Mouse (Mus musculus): Measurements from ENCODE around the gene Bank1. TPM values are rescaled to one million over a fixed set of nuclear protein-coding genes. Genes with fewer than 3 reads are reported as not detected.
"Not testable (repeated sequence)": the region's sequence is repeated elsewhere in the genome, so short reads cannot be mapped to it uniquely, and the experiment has no call there.

Gene Bank1
- polyA plus RNA-seq, 1 experiment from 2014 or later = 0.18 TPM

DNA sequence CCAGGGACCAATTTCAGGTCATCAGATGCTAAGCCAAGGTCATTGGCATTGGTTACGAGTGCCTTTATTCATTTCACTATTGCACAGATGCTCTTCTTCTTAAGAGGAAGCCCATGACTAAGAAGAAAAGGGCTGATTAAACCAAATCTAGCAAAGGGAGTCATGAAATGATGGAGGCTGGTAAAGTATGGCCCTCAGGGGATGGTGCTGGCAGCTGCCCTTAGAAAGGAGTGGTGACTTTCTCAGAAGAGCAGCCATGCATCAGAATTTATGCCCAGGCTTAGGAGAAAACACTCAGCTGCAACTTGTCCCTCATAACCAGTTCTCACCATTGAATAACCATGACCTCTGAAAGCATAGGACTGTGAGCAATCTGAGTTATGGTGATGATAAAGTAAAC is 17.4 kb downstream of the Bank1 start:
- no peaks in the 10 kb centered on the region for H3K4me1 ChIP-seq (replicated peaks)
- no peak for DNase-seq (ENCODE audit: low spot score)
- H3K9me3 ChIP-seq = no peaks in the 10 kb centered on the region
- WGBS = 86% methylated on average over 1 of the region's 1 CpGs
- H3K4me3 ChIP-seq = no peak overlapping the region
- no peak overlapping the region for H3K27ac ChIP-seq
- H3K27me3 ChIP-seq (ENCODE audit: insufficient read depth, poor library complexity, severe bottlenecking) = no peaks in the 10 kb centered on the region
- no peaks in the 10 kb centered on the region for H3K36me3 ChIP-seq

DNA sequence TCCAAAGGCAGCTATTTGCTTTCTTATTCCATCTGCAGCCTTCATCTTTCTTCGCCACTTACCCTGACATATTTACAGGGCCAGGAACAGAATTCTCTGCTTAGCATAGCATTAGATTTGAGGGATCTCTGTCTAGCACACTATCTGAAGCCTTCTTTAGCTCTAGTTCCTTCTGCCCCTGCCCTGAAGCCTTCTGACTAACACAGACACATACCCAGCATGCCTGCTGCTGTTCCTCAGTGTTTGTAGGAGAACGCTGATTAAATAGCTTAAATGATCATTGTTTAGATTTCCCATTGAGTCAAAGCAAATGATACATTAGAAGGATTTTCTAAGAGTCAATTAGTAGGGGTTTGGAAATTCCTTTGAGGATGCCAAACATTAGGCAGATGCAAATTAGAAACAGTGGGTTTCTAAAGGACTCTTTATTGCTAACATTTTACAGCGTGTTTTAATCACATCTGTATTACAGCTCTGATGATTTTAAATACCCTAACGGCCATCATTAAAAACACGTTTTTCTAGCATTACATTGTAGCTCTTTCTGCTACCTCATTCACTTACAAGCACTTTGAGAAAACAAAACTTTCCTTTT is 19.2 kb downstream of the Bank1 start:
- Histone ChIP-seq H3K27ac (no peak overlapping the region), H3K4me3 (no peak overlapping the region), H3K27me3 (ENCODE audit: insufficient read depth, poor library complexity, severe bottlenecking) (no peaks in the 10 kb centered on the region), H3K36me3 (no peaks in the 10 kb centered on the region), H3K9me3 (no peaks in the 10 kb centered on the region), H3K4me1 (replicated peaks) (no peaks in the 10 kb centered on the region)
- 81% methylated on average over 5 of the region's 5 CpGs for WGBS
- no peak for DNase-seq (ENCODE audit: low spot score)

DNA sequence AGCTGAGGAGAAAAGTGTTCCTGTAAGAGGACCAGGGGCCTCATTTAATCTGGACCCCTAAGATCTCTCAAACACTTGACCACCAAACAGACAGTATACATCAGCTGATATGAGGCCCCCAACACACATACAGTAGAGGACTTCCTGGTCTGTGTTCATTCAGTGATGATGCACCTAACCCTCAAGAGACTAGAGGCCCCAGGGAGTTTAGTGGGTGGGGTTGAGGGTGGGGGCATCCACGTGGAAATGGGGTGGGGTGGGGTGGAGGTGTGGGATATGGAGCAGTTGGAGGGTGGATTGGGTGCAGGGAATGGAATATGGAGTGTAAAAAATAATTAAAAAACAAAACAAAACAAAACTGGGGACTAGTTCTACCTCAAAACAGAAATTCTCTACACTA is 23.3 kb downstream of the Bank1 start:
- Histone ChIP-seq H3K9me3 (no peaks in the 10 kb centered on the region), H3K4me3 (no peak overlapping the region), H3K36me3 (no peaks in the 10 kb centered on the region), H3K27me3 (ENCODE audit: insufficient read depth, poor library complexity, severe bottlenecking) (no peaks in the 10 kb centered on the region), H3K27ac (no peak overlapping the region), H3K4me1 (replicated peaks) (no peaks in the 10 kb centered on the region)
- no peak for DNase-seq (ENCODE audit: low spot score)
- WGBS = 25% methylated on average over 1 of the region's 1 CpGs

DNA sequence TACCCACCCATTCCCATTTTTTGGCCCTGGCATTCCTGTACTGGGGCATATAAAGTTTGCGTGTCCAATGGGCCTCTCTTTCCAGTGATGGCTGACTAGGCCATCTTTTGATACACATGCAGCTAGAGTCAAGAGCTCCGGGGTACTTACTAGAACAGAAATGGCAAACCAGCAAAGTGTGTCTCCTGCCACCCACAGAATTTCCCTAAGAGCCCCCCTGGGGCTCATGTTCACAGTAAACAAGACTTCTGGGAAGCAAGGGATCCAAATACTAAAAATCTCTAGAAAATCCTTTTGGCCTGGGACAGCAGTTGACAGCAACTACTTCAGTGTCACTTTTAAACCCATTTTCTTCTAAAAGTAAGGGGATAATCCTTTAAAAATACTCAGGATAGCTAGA is 25.1 kb downstream of the Bank1 start:
- not testable (repeated sequence) for H3K27me3 ChIP-seq (ENCODE audit: insufficient read depth, poor library complexity, severe bottlenecking); H3K9me3 ChIP-seq; DNase-seq (ENCODE audit: low spot score); H3K4me1 ChIP-seq (replicated peaks); H3K4me3 ChIP-seq; H3K36me3 ChIP-seq; H3K27ac ChIP-seq
- 93% methylated on average over 2 of the region's 2 CpGs for WGBS

DNA sequence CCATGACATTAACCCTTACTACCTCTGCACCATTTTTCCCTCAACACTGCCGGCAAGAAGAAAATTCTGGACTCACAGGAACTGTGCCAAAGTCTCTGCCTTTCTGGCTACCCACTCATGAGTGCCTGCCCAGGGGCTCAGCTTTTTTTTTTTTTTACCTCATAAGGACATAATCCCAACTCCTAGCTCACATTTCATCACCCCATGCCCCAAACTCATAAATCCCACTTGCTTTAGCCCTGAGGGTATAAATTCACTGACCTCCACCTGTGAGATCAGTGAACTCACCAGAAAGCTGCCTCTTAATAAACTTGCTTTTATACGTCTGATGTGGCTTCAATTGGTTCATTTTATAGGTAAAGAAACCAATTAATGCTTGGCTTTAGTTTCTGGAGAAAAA is 28.5 kb downstream of the Bank1 start:
- Histone ChIP-seq H3K4me3 (no peak overlapping the region), H3K36me3 (no peaks in the 10 kb centered on the region), H3K4me1 (replicated peaks) (no peaks in the 10 kb centered on the region), H3K27ac (no peak overlapping the region), H3K27me3 (ENCODE audit: insufficient read depth, poor library complexity, severe bottlenecking) (no peaks in the 10 kb centered on the region), H3K9me3 (no peaks in the 10 kb centered on the region)
- DNase-seq (ENCODE audit: low spot score) = no peak
- 84% methylated on average over 2 of the region's 2 CpGs for WGBS

DNA sequence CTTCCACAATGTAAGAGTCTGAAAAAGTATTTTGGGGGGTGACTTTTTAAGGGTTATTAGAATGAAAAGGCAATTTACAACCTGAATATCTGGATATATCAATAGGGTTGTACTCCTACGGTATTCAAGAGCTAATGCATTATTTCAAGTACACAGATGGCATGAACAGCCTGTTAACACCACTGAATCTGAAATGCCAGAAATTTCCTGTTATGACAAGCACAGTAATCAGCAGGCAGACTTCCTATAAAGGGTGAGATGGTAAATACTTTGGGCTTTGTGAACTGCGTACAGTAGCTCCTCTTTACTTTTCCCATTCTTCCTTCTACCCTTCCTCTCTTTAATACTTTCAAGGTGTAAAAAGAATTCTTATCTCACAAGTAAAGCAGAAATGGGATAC is 30.6 kb downstream of the Bank1 start:
- DNase-seq (ENCODE audit: low spot score) = no peak
- Histone ChIP-seq H3K27me3 (ENCODE audit: insufficient read depth, poor library complexity, severe bottlenecking) (no peaks in the 10 kb centered on the region), H3K4me3 (no peak overlapping the region), H3K9me3 (no peaks in the 10 kb centered on the region), H3K36me3 (no peaks in the 10 kb centered on the region), H3K27ac (no peak overlapping the region), H3K4me1 (replicated peaks) (no peaks in the 10 kb centered on the region)
- WGBS = 95% methylated on average over 2 of the region's 2 CpGs

DNA sequence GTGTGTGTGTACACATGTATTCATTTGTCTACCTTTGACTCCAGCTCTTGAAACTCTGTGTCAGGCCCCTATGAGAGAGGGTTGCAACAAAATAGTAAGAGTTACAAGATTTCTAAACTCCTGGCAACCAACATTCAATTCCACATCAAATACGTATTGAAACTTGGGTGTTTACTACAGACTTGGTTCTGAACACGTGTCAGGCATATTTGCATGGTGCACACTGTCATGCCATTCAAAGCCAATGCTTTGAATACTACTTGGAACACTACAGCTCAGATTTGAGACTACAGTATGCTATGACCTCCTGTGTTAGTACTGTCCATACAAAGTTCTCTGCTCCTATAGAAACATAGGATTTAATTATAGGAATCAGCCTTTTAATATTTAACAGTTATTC is 38.0 kb downstream of the Bank1 start:
- no peaks in the 10 kb centered on the region for H3K4me1 ChIP-seq (replicated peaks)
- no peaks in the 10 kb centered on the region for H3K27me3 ChIP-seq (ENCODE audit: insufficient read depth, poor library complexity, severe bottlenecking)
- H3K27ac ChIP-seq = no peak overlapping the region
- no peaks in the 10 kb centered on the region for H3K36me3 ChIP-seq
- 82% methylated on average over 2 of the region's 2 CpGs for WGBS
- DNase-seq (ENCODE audit: low spot score) = no peak
- H3K9me3 ChIP-seq = no peaks in the 10 kb centered on the region
- no peak overlapping the region for H3K4me3 ChIP-seq

DNA sequence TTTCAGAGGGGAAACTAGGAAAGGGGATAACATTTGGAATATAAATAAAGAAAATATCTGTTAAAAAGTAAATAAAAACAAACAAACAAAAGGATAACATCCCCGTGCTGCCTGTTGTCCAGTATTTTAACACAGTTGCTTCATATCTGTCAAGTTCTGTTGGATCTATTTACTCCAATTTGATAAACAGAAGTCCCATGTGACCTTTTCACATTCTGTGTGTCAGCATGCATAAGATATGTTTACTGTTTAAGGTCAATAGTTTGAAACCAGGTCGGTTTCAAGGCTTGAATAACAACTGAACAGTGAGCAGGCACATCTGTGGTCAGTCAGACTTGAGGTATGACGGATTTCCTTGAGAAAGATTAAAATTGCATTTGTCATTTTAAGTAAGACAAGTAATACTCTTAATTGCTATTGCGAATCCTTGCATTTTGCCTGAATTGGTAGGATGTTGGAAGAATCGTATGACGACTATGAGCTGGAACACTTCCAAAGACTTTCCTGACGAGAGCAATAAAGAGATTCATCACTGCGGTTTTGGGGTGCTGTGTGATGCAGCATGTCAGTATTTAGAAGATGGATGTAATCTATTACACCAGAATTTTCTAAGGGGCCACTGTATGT is 60.8 kb downstream of the Bank1 start:
- H3K27ac ChIP-seq = no peak overlapping the region
- no peaks in the 10 kb centered on the region for H3K9me3 ChIP-seq
- H3K36me3 ChIP-seq = no peaks in the 10 kb centered on the region
- no peaks in the 10 kb centered on the region for H3K27me3 ChIP-seq (ENCODE audit: insufficient read depth, poor library complexity, severe bottlenecking)
- 86% methylated on average over 8 of the region's 8 CpGs for WGBS
- no peaks in the 10 kb centered on the region for H3K4me1 ChIP-seq (replicated peaks)
- no peak for DNase-seq (ENCODE audit: low spot score)
- no peak overlapping the region for H3K4me3 ChIP-seq

DNA sequence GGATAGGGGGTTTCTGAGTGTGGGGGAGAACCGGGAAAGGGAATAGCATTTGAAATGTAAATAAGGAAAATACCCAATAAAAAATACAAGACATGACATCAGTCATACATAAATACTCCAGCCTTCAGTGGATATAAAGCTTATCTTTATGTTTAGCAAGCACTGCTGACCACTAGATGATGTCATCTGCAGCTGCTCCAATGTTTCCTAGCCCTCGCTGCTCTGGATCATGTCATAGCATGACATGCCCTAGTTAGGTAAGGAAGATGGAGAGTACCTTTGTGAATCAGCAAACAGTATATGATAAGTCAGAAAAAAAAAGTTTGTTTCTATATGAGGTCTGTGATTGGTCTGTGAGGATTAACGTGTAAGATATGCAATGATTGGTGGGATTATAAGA is 68.1 kb downstream of the Bank1 start:
- Histone ChIP-seq H3K27me3 (ENCODE audit: insufficient read depth, poor library complexity, severe bottlenecking) (no peaks in the 10 kb centered on the region), H3K9me3 (no peaks in the 10 kb centered on the region), H3K36me3 (no peaks in the 10 kb centered on the region), H3K4me3 (no peak overlapping the region), H3K4me1 (replicated peaks) (no peaks in the 10 kb centered on the region), H3K27ac (no peak overlapping the region)
- WGBS = 92% methylated on average over 3 of the region's 3 CpGs
- no peak for DNase-seq (ENCODE audit: low spot score)

DNA sequence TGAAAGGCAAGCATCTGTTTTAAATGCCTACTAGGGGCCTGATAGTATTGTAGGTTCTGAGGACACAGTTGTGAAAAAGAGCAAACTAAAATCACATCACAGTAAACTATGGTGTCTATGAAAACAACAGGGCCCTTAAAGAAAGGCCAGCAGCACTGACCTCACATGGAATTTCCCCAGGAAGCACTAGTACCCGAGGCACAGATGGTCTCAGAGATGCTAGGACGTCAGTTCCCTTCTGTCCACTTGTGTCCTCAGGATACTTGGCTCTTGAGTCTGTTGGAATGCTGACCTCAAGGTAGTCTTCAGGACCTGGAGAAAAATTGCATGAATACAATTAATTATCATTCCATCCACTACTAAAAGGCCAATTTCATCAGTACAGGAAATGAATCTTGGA is 71.2 kb downstream of the Bank1 start:
- Histone ChIP-seq H3K36me3 (no peaks in the 10 kb centered on the region), H3K4me1 (replicated peaks) (no peaks in the 10 kb centered on the region), H3K9me3 (no peaks in the 10 kb centered on the region), H3K4me3 (no peak overlapping the region), H3K27ac (no peak overlapping the region), H3K27me3 (ENCODE audit: insufficient read depth, poor library complexity, severe bottlenecking) (no peaks in the 10 kb centered on the region)
- 59% methylated on average over 2 of the region's 2 CpGs for WGBS
- no peak for DNase-seq (ENCODE audit: low spot score)

DNA sequence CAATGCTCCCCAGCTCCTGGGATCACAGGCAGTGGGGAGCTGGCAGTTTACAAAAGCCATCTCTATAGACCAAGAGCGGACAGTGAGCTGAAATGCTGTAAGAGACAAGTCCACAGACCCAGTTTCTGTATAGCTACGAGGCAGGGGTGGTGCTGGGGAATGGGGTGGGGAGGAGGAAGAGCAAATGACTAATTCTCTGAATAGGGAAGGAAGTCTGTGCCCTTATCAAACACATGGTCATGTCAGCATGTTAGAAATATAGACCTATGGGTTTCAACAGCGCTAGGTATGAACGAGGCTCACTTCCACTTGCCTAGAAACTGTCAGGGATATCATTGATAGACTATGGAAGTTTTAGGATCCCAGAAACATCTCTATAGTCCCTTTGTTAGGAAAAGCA is 73.0 kb downstream of the Bank1 start:
- DNase-seq (ENCODE audit: low spot score) = no peak
- Histone ChIP-seq H3K9me3 (no peaks in the 10 kb centered on the region), H3K4me1 (replicated peaks) (no peaks in the 10 kb centered on the region), H3K4me3 (no peak overlapping the region), H3K27me3 (ENCODE audit: insufficient read depth, poor library complexity, severe bottlenecking) (no peaks in the 10 kb centered on the region), H3K27ac (no peak overlapping the region), H3K36me3 (no peaks in the 10 kb centered on the region)
- 80% methylated on average over 4 of the region's 4 CpGs for WGBS

DNA sequence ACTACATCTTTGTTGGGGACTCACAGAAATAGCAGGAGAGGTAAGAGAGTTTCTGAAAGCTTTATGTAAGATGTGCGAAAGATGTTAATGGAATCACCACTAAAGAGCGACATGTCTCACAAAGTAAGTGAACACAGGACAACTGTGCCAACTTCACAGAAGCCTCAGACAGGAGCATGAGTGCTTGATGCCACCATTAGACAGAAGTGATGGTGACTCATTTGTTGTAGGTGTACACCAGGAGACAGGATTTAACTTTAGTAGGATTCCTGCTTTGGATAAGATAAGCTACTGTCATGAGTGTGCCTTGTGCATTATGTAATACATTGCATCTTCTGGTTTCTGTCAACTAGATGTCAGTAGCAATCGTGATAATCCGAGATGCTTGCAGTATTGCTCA is 74.3 kb downstream of the Bank1 start:
- no peaks in the 10 kb centered on the region for H3K27me3 ChIP-seq (ENCODE audit: insufficient read depth, poor library complexity, severe bottlenecking)
- no peaks in the 10 kb centered on the region for H3K9me3 ChIP-seq
- 90% methylated on average over 4 of the region's 4 CpGs for WGBS
- no peak overlapping the region for H3K27ac ChIP-seq
- no peaks in the 10 kb centered on the region for H3K4me1 ChIP-seq (replicated peaks)
- no peak overlapping the region for H3K4me3 ChIP-seq
- no peak for DNase-seq (ENCODE audit: low spot score)
- H3K36me3 ChIP-seq = no peaks in the 10 kb centered on the region

DNA sequence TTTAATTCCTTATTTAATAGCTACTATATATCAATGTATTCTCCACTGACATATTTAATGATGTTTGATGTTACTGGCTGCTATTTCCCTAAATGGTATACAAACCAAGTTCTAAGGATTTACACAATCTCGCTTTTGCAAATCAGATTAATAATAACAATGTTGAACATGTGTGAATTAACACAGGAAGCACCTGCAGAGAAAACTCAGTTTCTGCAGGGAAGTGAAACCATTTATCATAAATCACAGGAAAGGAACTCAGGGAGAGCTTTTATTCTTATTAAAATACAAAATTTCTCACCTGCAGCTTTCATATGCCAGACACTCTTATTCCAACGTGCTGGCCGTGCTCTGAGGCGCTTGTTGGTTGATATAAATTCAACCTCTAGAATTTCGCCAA is 78.5 kb downstream of the Bank1 start:
- no peak for DNase-seq (ENCODE audit: low spot score)
- Histone ChIP-seq H3K36me3 (no peaks in the 10 kb centered on the region), H3K27ac (no peak overlapping the region), H3K4me1 (replicated peaks) (peaks cover 7% of the 10 kb centered on the region; the same call in 1 of the 2 replicates), H3K4me3 (no peak overlapping the region), H3K9me3 (no peaks in the 10 kb centered on the region), H3K27me3 (ENCODE audit: insufficient read depth, poor library complexity, severe bottlenecking) (peaks cover 3% of the 10 kb centered on the region; the same call in 1 of the 2 replicates)
- 85% methylated on average over 5 of the region's 5 CpGs for WGBS

DNA sequence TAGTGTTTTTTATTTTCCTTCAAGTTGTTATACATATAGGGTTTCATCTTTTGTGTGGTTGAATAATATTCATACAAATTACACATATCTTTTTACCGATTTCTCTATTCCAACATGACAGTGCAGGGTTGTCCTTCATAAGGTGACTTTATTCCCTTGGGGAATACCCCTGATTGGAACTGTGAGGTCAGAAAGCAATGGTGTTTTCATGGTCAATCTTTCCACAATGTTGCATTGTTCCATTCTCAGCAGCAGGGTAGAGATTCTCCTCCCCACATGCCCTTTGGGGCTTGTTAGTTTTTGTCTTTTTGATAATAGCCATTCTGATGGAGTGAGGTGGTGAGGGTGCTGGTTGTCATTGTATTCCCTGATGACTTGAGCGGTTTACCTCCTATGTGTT is 80.9 kb downstream of the Bank1 start:
- Histone ChIP-seq H3K9me3 (no peaks in the 10 kb centered on the region), H3K36me3 (no peaks in the 10 kb centered on the region), H3K27me3 (ENCODE audit: insufficient read depth, poor library complexity, severe bottlenecking) (peaks cover 3% of the 10 kb centered on the region; the same call in 1 of the 2 replicates), H3K27ac (no peak overlapping the region), H3K4me1 (replicated peaks) (peaks cover 10% of the 10 kb centered on the region; the same call in 1 of the 2 replicates), H3K4me3 (no peak overlapping the region)
- WGBS = 32% methylated on average over 2 of the region's 2 CpGs
- no peak for DNase-seq (ENCODE audit: low spot score)
